ENCODE assay signal across 9 mouse cellular contexts in genomic region chr5:144866923-144867322, GRCm38 (mm10).
DNase-seq lines count a peak whose midpoint lies in the region; ATAC-seq and TF ChIP-seq lines count a peak whose summit lies in the region.
"Had no signal": no experiment of that assay in that cellular context is flagged by ENCODE, and none has a peak within 500 bp of the region (broad histone marks: within the 10 kb centered on the region; RNA-seq: fewer than 3 reads in every experiment).

No protein-coding gene starts in this region.

- ATAC-seq in intestine, postnatal 0 days: no peak
- no peak for ATAC-seq in intestine, embryonic 15.5 days
- ATAC-seq in midbrain, postnatal 0 days (ENCODE audit: low FRiP score): no peak
- ATAC-seq in midbrain, embryonic 15.5 days (replicated peaks): no peak
- ATAC-seq in stomach, postnatal 0 days (ENCODE audit: low FRiP score, low TSS enrichment): no peak

- no peak overlapping the region for H3K4me2 ChIP-seq in intestine, postnatal 0 days (replicated peaks; ENCODE audit: low read depth)
- no peak overlapping the region for H3K4me2 ChIP-seq in intestine, embryonic 15.5 days (replicated peaks)
- H3K4me2 ChIP-seq in midbrain, postnatal 0 days (ENCODE audit: low read depth, low read length, poor library complexity, severe bottlenecking): no peak overlapping the region
- no peak overlapping the region for H3K4me2 ChIP-seq in midbrain, embryonic 15.5 days
- no peak overlapping the region for H3K4me2 ChIP-seq in stomach, postnatal 0 days (replicated peaks; ENCODE audit: low read depth)

- H3K4me3 ChIP-seq in intestine, postnatal 0 days (ENCODE audit: low read depth, low read length): no peak overlapping the region
- H3K4me3 ChIP-seq in intestine, embryonic 15.5 days (replicated peaks): no peak overlapping the region
- H3K4me3 ChIP-seq in midbrain, postnatal 0 days (ENCODE audit: low read depth, low read length): no peak overlapping the region
- no peak overlapping the region for H3K4me3 ChIP-seq in midbrain, embryonic 15.5 days
- H3K4me3 ChIP-seq in stomach, postnatal 0 days (ENCODE audit: low read depth, low read length): no peak overlapping the region

- no peak for DNase-seq in midbrain, postnatal 0 days (ENCODE audit: low spot score)
- peak; percentile 24 for DNase-seq in brain, embryonic 14.5 days (ENCODE audit: low read depth)
- no peak for DNase-seq in stomach, postnatal 0 days (ENCODE audit: low spot score)
- no peak for DNase-seq in left cerebral cortex, adult 11 months (ENCODE audit: low spot score)
- DNase-seq: lung, adult 18-20 months; thymus, postnatal 14 days had no signal

- no peaks in the 10 kb centered on the region for H3K27me3 ChIP-seq in intestine, postnatal 0 days (replicated peaks; ENCODE audit: control insufficient read depth, insufficient read depth, low read length)
- no peaks in the 10 kb centered on the region for H3K27me3 ChIP-seq in intestine, embryonic 15.5 days (replicated peaks)
- no peaks in the 10 kb centered on the region for H3K27me3 ChIP-seq in midbrain, postnatal 0 days (ENCODE audit: insufficient read depth, low read length)
- H3K27me3 ChIP-seq in midbrain, embryonic 15.5 days (replicated peaks): no peaks in the 10 kb centered on the region
- no peaks in the 10 kb centered on the region for H3K27me3 ChIP-seq in stomach, postnatal 0 days (ENCODE audit: control insufficient read depth, insufficient read depth, low read length)

- H3K27ac ChIP-seq in intestine, postnatal 0 days (ENCODE audit: low read depth, low read length): no peak overlapping the region
- no peak overlapping the region for H3K27ac ChIP-seq in intestine, embryonic 15.5 days
- no peak overlapping the region for H3K27ac ChIP-seq in midbrain, postnatal 0 days (ENCODE audit: low read depth, low read length)
- H3K27ac ChIP-seq in midbrain, embryonic 15.5 days: no peak overlapping the region
- no peak overlapping the region for H3K27ac ChIP-seq in stomach, postnatal 0 days (replicated peaks)

- 73% methylated on average over 8 of the region's 8 CpGs for WGBS in intestine, postnatal 0 days
- WGBS in intestine, embryonic 15.5 days: 78% methylated on average over 8 of the region's 8 CpGs
- WGBS in midbrain, postnatal 0 days: 79% methylated on average over 8 of the region's 8 CpGs
- 79% methylated on average over 8 of the region's 8 CpGs for WGBS in midbrain, embryonic 15.5 days
- WGBS in stomach, postnatal 0 days: 57% methylated on average over 8 of the region's 8 CpGs

- no peak overlapping the region for H3K9ac ChIP-seq in intestine, postnatal 0 days (ENCODE audit: low read depth, low read length)
- no peak overlapping the region for H3K9ac ChIP-seq in intestine, embryonic 15.5 days
- no peak overlapping the region for H3K9ac ChIP-seq in midbrain, postnatal 0 days (replicated peaks; ENCODE audit: low read length, poor library complexity, severe bottlenecking)
- no peak overlapping the region for H3K9ac ChIP-seq in midbrain, embryonic 15.5 days
- no peak overlapping the region for H3K9ac ChIP-seq in stomach, postnatal 0 days (ENCODE audit: low read length)

- no peaks in the 10 kb centered on the region for H3K36me3 ChIP-seq in intestine, postnatal 0 days (ENCODE audit: control insufficient read depth, insufficient read depth)
- H3K36me3 ChIP-seq in intestine, embryonic 15.5 days: no peaks in the 10 kb centered on the region
- peaks cover 3% of the 10 kb centered on the region; the same call in 1 of the 2 replicates for H3K36me3 ChIP-seq in midbrain, postnatal 0 days (ENCODE audit: insufficient read depth, low read length)
- no peaks in the 10 kb centered on the region for H3K36me3 ChIP-seq in midbrain, embryonic 15.5 days (replicated peaks)
- H3K36me3 ChIP-seq in stomach, postnatal 0 days (ENCODE audit: control insufficient read depth, insufficient read depth, low read length): no peaks in the 10 kb centered on the region

- H3K9me3 ChIP-seq in intestine, postnatal 0 days (ENCODE audit: control insufficient read depth): no peaks in the 10 kb centered on the region
- H3K9me3 ChIP-seq in intestine, embryonic 15.5 days: no peaks in the 10 kb centered on the region
- H3K9me3 ChIP-seq in midbrain, postnatal 0 days (ENCODE audit: low read length): no peaks in the 10 kb centered on the region
- no peaks in the 10 kb centered on the region for H3K9me3 ChIP-seq in midbrain, embryonic 15.5 days
- H3K9me3 ChIP-seq in stomach, postnatal 0 days (ENCODE audit: control insufficient read depth, low read length): no peaks in the 10 kb centered on the region

- TF ChIP-seq EP300 in stomach, postnatal 0 days (optimal IDR thresholded peaks at IDR 0.05): no peak

- peak; percentile 57 for TF ChIP-seq CTCF in intestine, postnatal 0 days (IDR thresholded peaks at IDR 0.05; ENCODE audit: low read depth)
- TF ChIP-seq CTCF in midbrain, postnatal 0 days (IDR thresholded peaks at IDR 0.05): peak; percentile 60
- peak; percentile 58; the same call in 1 of the 2 replicates for TF ChIP-seq CTCF in brain, embryonic 14.5 days (IDR thresholded peaks at IDR 0.05; ENCODE audit: borderline replicate concordance, extremely low read depth, insufficient read depth, insufficient read length)
- TF ChIP-seq CTCF in stomach, postnatal 0 days (IDR thresholded peaks at IDR 0.05; ENCODE audit: low read depth): peak; percentile 60

- no peak for TF ChIP-seq POLR2A in brain, embryonic 14.5 days (IDR thresholded peaks at IDR 0.05; ENCODE audit: borderline replicate concordance, extremely low read depth, insufficient read depth, insufficient read length, poor library complexity, severe bottlenecking)

- no peaks in the 10 kb centered on the region for H3K4me1 ChIP-seq in intestine, postnatal 0 days (replicated peaks; ENCODE audit: control insufficient read depth, insufficient read depth, low read length)
- H3K4me1 ChIP-seq in intestine, embryonic 15.5 days (replicated peaks): no peaks in the 10 kb centered on the region
- H3K4me1 ChIP-seq in midbrain, postnatal 0 days (ENCODE audit: insufficient read depth, low read length): no peaks in the 10 kb centered on the region
- H3K4me1 ChIP-seq in midbrain, embryonic 15.5 days: no peaks in the 10 kb centered on the region
- H3K4me1 ChIP-seq in stomach, postnatal 0 days (replicated peaks; ENCODE audit: control insufficient read depth, insufficient read depth): no peaks in the 10 kb centered on the region
